Mouse (Mus musculus) embryo, embryonic 11.5 days (tissue): Measurements from ENCODE around the gene Chac2.
"Not testable (repeated sequence)": the region's sequence is repeated elsewhere in the genome, so short reads cannot be mapped to it uniquely, and the experiment has no call there.

Experiments
- DNase-seq: peaks from one replicate; pipeline ENCODE4 v3.0.0-alpha.2; 2012; ENCODE audit warnings: low read depth, low spot score

The Chac2 gene

DNA sequence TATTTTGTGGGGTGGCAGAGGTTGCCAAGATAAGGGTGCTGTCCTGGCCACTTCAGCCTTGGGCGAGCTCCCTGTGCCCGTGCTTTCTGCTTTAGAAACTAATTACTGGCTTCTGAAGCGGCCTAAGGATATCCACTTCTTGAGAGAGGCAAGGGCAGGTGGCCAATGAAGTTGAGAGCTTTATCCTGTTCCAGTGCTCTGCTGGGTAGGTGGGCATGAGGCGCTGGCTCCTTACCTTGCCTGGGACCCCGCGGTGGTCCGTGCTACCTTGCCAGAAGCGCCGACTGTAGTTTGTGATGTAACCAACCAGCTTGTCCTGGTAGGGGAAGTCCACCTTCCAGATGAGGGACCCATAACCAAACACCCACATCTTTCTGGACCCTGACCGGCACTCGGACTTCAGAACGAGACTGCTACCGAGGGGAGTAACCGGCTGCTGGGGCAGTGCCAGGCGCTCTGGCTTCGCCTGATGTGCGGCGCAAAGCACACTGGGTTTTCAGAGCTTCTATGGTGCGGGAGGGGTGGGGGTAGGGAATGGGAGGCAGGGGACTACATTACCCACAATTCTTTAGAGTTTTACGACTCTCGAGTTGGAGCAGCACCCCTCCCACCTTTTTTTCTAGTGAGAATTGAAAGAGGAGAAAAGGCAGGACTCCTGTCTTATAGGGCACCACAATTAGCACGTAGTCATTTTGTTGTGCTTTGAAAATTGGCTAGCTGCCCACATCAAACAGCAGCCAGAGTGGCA lies at the start of gene Chac2:
Gene Chac2, minus strand, starts transcription at position 474 of the 748 bp plus-strand sequence.
- peak; percentile 73 for DNase-seq

DNA sequence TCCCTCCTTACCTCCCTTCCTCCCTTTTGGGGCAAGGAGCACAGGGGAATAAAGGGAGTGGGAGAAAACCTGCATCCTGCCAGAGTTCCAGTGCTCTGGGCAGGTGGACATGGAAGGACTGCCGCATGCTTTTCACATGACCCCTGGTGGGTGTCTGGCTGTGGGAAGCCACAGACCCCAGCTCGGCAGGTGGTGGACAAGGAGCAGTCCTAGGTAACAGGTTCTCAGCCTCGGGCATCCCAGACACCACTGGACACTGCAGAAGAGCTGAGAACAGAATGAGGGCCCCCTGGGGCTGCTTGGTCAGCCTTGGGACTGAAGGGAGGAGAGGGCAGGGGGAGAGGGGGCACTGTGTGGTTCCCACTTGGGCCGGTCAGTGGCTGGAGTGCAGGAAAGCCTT lies 48.8 kb upstream of the Chac2 start:
- DNase-seq: no peak

DNA sequence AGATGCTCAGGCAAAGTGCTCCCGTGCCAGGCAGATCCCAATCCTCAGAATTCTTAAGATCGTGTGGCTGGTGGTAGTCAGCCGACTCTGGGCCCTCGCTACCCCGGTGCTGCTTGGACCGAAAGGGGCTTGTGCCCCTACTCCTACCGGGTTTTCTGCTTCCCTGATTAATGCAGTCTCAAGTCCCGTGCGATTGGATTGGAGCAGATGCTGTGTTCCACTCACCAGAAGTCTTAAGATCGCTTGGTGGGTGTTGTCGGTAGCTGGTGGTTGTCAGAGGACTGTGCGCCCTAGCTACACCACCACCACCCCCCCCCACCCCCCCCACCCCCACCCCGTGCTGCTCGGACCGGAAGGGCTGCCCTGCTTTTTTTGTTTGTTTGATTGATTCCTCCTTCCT lies 31.3 kb upstream of the Chac2 start:
- DNase-seq: not testable (repeated sequence)

DNA sequence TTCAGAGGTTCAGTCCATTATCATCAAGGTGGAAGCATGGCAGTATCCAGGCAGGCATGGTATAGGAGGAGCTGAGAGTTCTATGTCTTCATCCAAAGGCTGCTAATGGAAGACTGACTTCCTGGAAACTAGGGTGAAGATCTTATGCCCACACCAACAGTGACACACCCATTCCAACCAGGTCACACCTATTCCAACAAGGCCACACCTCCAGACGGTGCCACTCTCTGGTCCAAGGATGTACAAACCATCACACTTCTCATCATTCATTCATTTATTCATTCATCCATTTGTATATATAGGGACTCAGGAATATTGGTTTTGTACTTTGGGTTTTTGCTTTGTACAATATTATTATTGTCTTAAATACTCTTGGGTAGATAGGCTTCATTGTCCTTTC lies 23.5 kb upstream of the Chac2 start:
- not testable (repeated sequence) for DNase-seq

DNA sequence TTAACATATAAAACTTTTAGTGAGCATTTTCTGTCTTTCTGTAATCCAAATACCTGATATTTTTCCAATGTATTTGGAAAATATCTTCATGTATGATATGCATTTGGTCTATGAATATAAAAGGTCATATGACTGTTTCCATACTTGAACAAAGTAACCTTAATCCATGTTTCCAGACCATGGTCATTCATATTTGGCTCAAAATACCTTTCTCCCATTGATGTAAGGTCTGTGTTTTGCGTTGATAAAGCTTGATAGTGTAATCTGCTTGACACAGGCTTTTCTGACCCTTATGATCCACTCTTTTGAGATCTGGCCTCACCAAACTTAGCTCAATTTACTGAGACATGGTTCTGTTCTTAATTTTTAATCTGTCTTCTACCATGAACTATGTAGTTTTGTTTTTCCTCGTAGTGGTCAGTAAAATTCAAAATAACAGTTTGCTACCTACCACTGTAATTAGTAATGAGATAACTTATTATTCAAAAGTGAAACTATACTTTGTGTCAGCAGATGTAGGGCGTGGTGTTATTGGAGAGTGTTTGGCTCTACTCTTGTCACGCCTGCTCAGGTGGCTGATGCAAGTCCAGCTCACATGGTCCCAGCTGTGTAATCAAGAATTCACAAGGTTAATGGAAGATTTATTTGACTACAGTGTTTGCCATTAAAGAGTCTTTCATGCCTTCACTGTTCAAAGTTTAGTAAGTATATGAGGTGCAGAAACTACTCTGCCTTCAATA lies 15.2 kb upstream of the Chac2 start:
- DNase-seq: no peak

DNA sequence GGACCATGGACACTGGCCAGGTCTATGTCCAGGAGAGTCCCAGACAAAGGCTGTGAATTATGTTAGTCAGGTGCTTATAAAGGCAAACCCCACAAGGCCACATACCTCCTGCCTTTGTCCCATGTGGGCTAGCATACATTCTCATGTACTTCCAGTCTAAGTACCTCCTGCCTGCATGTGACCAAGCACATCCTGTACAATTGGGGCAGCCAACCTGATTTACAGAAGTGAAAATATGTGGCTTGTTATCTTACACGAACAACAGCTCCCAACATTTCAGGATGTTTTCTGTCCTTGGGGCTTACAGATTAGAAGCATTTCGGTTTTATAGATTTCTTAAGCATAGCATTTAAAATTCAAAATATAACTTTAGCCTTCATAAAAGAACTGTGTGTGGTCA lies 13.9 kb upstream of the Chac2 start:
- DNase-seq: no peak

DNA sequence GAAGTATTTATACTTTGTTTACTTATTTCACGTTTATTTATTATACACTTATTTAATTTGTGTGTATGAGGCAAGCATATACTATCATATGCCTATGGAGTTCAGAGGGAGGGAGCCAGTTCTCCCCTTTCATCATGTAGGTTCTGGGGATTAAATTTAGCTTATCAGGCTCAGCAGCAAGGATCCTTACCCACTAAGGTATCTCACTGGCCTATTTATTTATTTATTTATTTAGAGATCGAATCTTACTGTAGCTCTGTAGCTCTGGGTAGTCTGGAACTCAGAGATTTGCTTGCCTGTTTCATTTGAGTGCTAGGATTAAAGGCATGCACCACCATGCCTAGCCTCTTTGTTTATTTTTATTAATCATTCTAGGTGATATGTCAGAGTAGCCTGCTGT lies 12.6 kb upstream of the Chac2 start:
- no peak for DNase-seq

DNA sequence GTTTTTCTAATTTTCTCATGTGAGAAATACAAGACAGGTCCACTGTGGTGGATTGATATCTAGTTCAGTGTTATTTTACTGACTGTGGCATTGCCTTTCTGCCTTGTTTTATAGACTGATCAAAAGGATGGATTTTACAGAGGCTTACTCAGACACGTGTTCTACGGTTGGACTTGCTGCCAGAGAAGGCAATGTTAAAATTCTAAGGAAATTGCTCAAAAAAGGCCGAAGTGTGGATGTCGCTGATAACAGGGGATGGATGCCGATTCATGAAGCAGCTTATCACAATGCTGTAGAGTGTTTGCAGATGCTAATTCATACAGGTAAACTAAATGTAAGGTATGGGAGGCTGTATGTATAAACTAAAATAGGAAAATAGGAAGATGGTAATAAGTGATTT lies 12.0 kb upstream of the Chac2 start:
- no peak for DNase-seq

DNA sequence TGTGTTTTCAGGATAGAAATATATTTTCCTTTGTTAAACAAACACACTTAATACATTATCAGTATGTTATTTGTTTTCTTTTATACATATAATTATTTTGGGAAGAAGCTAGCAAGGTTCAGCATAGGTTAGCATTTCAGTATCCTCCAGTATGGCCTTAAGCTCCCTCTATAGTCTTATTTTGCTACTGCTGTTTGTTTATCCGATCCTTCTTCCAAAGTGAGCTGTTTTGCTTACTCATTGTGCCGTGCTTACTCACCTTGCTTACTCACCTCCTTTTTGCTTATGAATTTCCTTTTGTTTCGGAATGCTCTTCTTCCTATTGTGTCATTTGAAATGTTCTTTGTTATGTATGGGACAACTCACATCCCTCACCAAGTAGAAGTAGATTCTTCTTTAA lies 10.5 kb upstream of the Chac2 start:
- DNase-seq: no peak

DNA sequence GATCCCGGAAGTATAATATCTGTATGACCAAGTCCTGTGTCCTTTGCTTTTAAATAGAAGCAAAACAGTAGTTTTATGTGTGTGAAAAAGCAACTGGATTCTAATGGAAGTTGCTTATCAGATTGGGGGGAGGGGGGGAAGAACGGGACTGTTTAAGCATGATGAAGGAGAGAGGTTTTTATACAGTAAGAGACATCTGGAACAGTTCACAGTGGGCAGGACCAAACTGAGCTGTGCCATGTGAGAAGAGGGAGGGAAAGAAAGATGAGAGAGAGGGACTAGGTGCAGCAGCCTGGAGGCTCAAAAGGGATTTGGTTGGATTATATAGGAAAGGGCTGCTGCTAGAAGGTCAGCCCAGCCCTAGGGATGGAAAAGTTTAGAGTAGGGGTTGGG lies 471 bp upstream of the Chac2 start:
- DNase-seq: no peak

DNA sequence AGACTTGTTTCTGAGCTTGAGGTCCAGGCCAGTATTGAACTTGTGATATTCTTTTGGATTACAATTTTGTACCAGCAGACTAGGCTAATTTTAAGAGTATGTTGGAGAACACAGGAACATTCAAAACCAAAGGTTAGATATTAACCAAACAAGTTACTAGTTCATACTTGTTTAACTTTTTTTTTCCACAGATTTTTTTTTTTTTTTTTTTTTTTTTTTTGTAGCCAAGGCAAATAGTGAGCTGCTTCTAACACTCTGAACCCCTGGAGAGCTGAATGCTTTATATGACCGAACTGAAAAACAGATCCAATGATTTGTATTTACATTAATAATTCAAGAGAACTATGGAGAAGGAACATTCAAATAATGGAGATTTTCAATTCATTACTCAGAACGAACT lies 913 bp downstream of the Chac2 start:
- no peak for DNase-seq

DNA sequence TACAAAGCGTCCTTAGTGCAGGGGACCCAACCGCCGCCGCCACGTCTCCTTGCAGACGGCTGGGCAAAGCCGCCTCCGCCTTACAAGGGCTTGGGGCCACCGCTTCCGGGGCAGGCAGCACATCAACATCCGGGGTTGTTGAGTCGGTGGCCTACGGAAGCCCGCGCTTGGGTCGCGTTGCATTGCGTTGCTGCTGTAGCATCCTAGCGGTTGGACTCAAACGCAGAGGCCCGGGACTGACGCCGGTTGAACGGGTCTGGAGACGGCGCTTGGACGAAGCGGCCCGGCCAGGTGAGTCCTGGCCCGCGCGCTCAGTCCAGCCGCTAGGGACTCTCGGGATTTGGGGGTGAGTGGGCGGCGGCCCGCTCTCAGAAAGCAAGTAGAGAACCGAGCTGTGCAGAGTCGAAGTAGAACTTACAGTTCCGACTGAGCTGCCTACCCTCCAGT lies 31.8 kb downstream of the Chac2 start, which contains the start of gene Erlec1:
Gene Erlec1, minus strand, starts transcription at position 57 of the 447 bp plus-strand sequence.
- DNase-seq: peak; percentile 81

DNA sequence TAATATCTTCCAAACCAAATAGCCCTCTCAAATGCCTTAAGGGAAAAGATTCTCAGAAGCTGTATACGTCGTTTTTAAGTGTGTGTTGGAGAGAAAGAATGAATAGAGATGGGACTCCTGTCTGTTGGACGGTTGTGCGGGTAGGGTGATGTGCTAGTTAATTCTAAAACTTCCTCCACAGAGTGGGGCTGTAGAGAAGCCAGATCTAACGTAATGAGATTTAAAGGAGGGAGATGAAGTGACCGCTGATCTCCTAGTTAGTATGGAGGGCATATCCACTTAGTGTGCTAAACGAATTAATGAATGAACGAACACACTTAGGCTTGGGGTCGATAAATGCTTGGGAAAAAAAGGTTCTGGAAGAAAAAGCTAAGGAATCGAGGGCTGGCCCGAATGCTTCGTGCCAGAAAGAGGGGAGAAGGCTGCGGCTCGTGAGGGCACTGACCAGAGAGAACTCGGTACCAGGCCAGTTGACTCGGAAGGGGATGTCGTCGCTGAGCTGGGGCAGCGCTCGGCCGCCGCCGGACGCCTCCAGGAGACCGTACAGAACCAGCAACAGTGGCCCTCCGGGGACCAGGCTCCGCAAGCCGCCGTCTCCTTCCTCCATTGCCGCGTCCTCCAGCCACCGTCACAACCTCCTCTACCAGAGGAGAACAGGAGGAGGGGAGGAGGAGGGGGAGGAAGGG lies 32.5 kb downstream of the Chac2 start:
- peak; percentile 5 for DNase-seq

DNA sequence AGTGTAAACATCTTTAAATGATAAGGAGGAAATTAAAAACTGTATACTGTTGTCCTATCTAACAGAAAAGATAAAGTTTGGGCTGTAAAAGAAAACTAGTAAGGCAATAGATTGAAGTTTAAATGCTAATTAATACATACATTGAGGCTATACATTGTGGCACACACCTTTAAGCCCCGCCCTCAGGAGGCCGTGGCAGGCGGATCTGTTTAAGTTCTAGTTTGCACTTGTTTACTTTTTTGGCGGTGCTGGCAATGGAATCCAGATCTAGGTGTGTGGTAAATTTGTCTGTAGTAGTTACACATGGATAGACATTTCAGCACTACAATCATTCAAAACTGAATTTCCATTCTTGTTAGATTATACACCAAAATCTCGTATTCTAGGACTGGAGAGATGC lies 33.3 kb downstream of the Chac2 start:
- no peak for DNase-seq

DNA sequence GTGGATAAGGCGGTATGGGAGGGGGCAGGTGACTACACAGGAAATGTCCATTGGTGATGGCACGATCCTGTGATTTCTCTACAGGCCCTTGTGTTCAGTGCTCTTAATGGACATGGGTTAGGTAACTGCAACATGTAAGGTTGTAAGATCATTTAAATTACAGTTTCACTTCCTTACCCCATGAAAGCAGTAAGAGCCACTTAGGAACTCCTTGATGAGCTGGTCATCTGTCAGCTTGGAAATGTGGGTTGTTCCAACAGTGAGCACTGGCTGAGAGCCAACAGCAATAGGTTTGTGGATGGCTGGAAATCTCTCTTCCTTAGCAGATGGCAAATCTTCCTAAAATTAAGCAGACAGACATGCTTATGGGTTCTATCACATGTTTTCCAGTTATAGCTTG lies 42.6 kb downstream of the Chac2 start:
- no peak for DNase-seq

DNA sequence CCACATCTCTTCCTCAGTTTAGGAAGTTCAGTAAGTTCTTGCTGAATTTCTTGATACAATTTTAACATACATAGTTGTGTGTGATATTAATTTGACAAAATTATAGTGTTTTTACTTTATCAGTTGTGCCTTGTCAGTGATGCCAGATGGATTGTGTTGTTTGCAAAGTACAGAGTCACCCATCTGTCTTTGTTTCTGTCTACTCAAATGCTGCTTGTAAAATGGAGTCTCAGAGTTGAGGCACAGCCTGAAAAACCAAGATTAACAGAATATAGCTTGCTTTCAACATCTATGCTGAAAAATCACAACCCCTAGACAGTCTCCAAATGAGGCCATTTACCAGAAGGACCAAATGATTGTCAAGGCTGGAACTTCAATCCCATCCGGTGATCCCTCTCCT lies 57.7 kb downstream of the Chac2 start:
- DNase-seq: no peak

DNA sequence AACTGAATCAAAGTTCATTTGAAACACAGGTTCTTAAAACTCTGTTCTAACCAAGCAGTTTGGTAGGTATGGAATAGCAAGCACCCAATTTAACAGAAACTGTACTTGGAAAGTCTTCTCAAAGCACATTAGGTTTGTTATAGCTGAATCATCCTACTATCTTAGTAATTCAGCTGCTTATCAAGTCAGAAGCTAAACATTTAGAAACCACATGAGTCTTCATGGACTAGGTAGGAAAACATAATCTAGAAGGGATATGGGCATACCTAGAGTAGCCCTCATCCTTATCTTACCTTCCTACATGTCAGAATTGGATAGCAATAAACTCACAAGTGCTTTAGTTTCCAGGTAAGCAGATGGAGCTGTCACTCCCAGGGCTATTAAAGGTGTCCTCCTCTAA lies 58.1 kb downstream of the Chac2 start:
- DNase-seq: no peak
